Mouse (Mus musculus) c-Kit-positive CD71-positive TER-119-positive erythroid progenitor cells, embryonic 14.5 days (primary cell): ENCODE measurements at regions not wholly inside any gene's neighbourhood (a gene's known extent, or its start where the extent isn't known, plus 50 kb on each side); places are given as distances from the start of the nearest gene placed in this dataset.

Experiments used
- DNase-seq: peaks from one replicate; pipeline ENCODE4 v3.0.0-alpha.2; 2013; ENCODE audit warnings: low spot score

- DNase-seq: no peak
These were observed 254.0 kb downstream of the Tle4 start for GRCm38 (mm10) chr19:14343890-14344289.

- DNase-seq: no peak
These were observed 253.4 kb downstream of the Tle4 start for GRCm38 (mm10) chr19:14344467-14344866.

GRCm38 (mm10) chr19:14347026-14347425 lies 250.8 kb downstream of the Tle4 start:
- no peak for DNase-seq

- DNase-seq: no peak
These were observed 250.4 kb downstream of the Tle4 start for GRCm38 (mm10) chr19:14347429-14347828.

GRCm38 (mm10) chr19:14349753-14350152 lies 248.1 kb downstream of the Tle4 start:
- no peak for DNase-seq

- DNase-seq: no peak
These were observed 246.0 kb downstream of the Tle4 start for GRCm38 (mm10) chr19:14351728-14352340.

GRCm38 (mm10) chr19:14352551-14352950 lies 245.3 kb downstream of the Tle4 start:
- no peak for DNase-seq

GRCm38 (mm10) chr19:14353151-14353550 lies 244.7 kb downstream of the Tle4 start:
- no peak for DNase-seq

- DNase-seq: no peak
These were observed 242.7 kb downstream of the Tle4 start for GRCm38 (mm10) chr19:14355128-14355527.

- DNase-seq: no peak
These were observed 241.9 kb downstream of the Tle4 start for GRCm38 (mm10) chr19:14355946-14356345.

GRCm38 (mm10) chr19:14360611-14361010 lies 237.2 kb downstream of the Tle4 start:
- no peak for DNase-seq

GRCm38 (mm10) chr19:14369098-14369604 lies 228.7 kb downstream of the Tle4 start:
- no peak for DNase-seq

GRCm38 (mm10) chr19:14371360-14371759 lies 226.5 kb downstream of the Tle4 start:
- DNase-seq: no peak

GRCm38 (mm10) chr19:14373996-14374395 lies 223.9 kb downstream of the Tle4 start:
- DNase-seq: no peak

- no peak for DNase-seq
These were observed 217.0 kb downstream of the Tle4 start for GRCm38 (mm10) chr19:14380898-14381297.

GRCm38 (mm10) chr19:14387796-14388195 lies 210.1 kb downstream of the Tle4 start:
- no peak for DNase-seq

GRCm38 (mm10) chr19:14388539-14388938 lies 209.3 kb downstream of the Tle4 start:
- DNase-seq: no peak

GRCm38 (mm10) chr19:14389881-14390837 lies 207.7 kb downstream of the Tle4 start:
- DNase-seq: no peak

- no peak for DNase-seq
These were observed 206.9 kb downstream of the Tle4 start for GRCm38 (mm10) chr19:14390914-14391313.
